Mouse (Mus musculus): Measurements from ENCODE around the gene Zfp865.

DNA sequence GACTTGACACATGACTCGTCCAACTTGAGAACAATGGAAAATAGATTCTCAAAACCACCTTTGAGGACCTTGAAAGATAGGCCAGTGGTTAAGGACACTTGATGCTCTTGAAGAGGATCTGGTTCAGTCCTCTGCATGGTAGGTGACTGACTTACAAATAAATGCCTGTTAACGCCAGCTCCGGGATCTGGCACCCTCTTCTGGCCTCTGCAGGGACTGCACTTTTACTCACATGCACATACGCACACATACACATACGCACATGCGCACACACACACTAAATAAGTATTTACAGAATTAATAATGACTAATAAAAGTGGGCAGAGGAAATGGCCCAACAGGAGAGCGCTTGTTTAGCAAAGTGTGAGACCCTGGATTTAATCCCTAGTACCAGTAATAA is 43.3 kb upstream of the Zfp865 start:
- TF ChIP-seq CTCF (IDR thresholded peaks at IDR 0.05; ENCODE audit: extremely low read depth, insufficient read depth, insufficient read length, insufficient replicate concordance) (no peak), POLR2A (IDR thresholded peaks at IDR 0.05; ENCODE audit: low read depth, low read length) (no peak)
